ENCODE assay signal across 21 mouse cellular contexts in genomic region chr1:74697416-74697815, GRCm38 (mm10). TPM values are rescaled to one million over a fixed set of nuclear protein-coding genes. Genes with fewer than 3 reads are reported as not detected.
A peak's percentile ranks its signal among the peaks of the same experiment; 100 is the strongest.
DNase-seq lines count a peak whose midpoint lies in the region; ATAC-seq and TF ChIP-seq lines count a peak whose summit lies in the region.
"Had no signal": no experiment of that assay in that cellular context is flagged by ENCODE, and none has a peak within 500 bp of the region (broad histone marks: within the 10 kb centered on the region; RNA-seq: fewer than 3 reads in every experiment).

No protein-coding gene starts in this region.

- no peaks in the 10 kb centered on the region for H3K4me1 ChIP-seq in kidney, embryonic 16.5 days (ENCODE audit: insufficient read depth, low read length)
- H3K4me1 ChIP-seq in lung, embryonic 16.5 days (replicated peaks; ENCODE audit: control insufficient read depth, insufficient read depth, low read length) = no peaks in the 10 kb centered on the region
- H3K4me1 ChIP-seq in small intestine, adult 2 months (ENCODE audit: control insufficient read depth, insufficient read depth, insufficient read length, low read length) = peaks cover 21% of the 10 kb centered on the region
- H3K4me1 ChIP-seq: forebrain, embryonic 12.5 days; hindbrain, embryonic 10.5 days; limb, embryonic 12.5 days had no signal

- peak; percentile 83 to 91 for DNase-seq in kidney, adult 8-10 months
- peak; percentile 81 to 94 for DNase-seq in kidney, postnatal 36 days
- no peak for DNase-seq in layer of hippocampus, adult 11-12 months (ENCODE audit: low spot score)
- DNase-seq in retina, postnatal 1 day = no peak
- DNase-seq: cerebellum, adult 9-10 months; gastrocnemius, postnatal 10 days; liver, embryonic 13.5 days; midbrain, embryonic 14.5 days; spleen, adult 18-20 months; thymus, adult 18-20 months; thymus, postnatal 4 days had no signal

- 0 out of 2 replicates have a peak, but pooled peaks have one; percentile 34 for TF ChIP-seq POLR2A in small intestine, adult 2 months (IDR thresholded peaks at IDR 0.05; ENCODE audit: low read depth, low read length)

- ATAC-seq in kidney, embryonic 16.5 days (ENCODE audit: low FRiP score, low TSS enrichment) = no peak
- peak; percentile 49; the same call in 1 of the 2 replicates for ATAC-seq in lung, embryonic 16.5 days (ENCODE audit: low read depth)
- ATAC-seq: hindbrain, postnatal 0 days had no signal

- no peaks in the 10 kb centered on the region for H3K27me3 ChIP-seq in kidney, embryonic 16.5 days (ENCODE audit: insufficient read depth, low read length)
- no peaks in the 10 kb centered on the region for H3K27me3 ChIP-seq in lung, embryonic 16.5 days (ENCODE audit: control insufficient read depth, insufficient read depth, low read depth, low read length)
- H3K27me3 ChIP-seq in small intestine, adult 2 months (ENCODE audit: control insufficient read depth, insufficient read depth, low read length) = no peaks in the 10 kb centered on the region
- H3K27me3 ChIP-seq: forebrain, embryonic 12.5 days; limb, embryonic 12.5 days; liver, embryonic 13.5 days had no signal

- TF ChIP-seq CTCF in small intestine, adult 2 months (IDR thresholded peaks at IDR 0.05; ENCODE audit: extremely low read depth, insufficient read length, insufficient replicate concordance, low read depth, low read length) = no peak

- H3K9me3 ChIP-seq in kidney, embryonic 16.5 days (ENCODE audit: low read length) = no peaks in the 10 kb centered on the region
- H3K9me3 ChIP-seq in lung, embryonic 16.5 days (ENCODE audit: control insufficient read depth, low read length) = no peaks in the 10 kb centered on the region
- H3K9me3 ChIP-seq: forebrain, embryonic 12.5 days; hindbrain, embryonic 10.5 days; limb, embryonic 12.5 days; liver, embryonic 13.5 days had no signal

- H3K4me2 ChIP-seq in kidney, embryonic 16.5 days (replicated peaks; ENCODE audit: low read depth, low read length) = no peak overlapping the region
- H3K4me2 ChIP-seq in lung, embryonic 16.5 days (ENCODE audit: low read depth, low read length) = no peak overlapping the region
- H3K4me2 ChIP-seq: forebrain, embryonic 12.5 days; limb, embryonic 12.5 days; liver, embryonic 13.5 days had no signal

- H3K9ac ChIP-seq in kidney, embryonic 16.5 days (replicated peaks; ENCODE audit: low read length) = no peak overlapping the region
- H3K9ac ChIP-seq in lung, embryonic 16.5 days (ENCODE audit: low read length) = no peak overlapping the region
- H3K9ac ChIP-seq: forebrain, embryonic 12.5 days; limb, embryonic 12.5 days; liver, embryonic 13.5 days had no signal

- no peak overlapping the region for H3K4me3 ChIP-seq in kidney, embryonic 16.5 days (ENCODE audit: low read length)
- no peak overlapping the region for H3K4me3 ChIP-seq in lung, embryonic 16.5 days (ENCODE audit: low read length)
- H3K4me3 ChIP-seq in small intestine, adult 2 months (ENCODE audit: low read depth, low read length) = no peak overlapping the region
- H3K4me3 ChIP-seq: forebrain, embryonic 12.5 days; hindbrain, embryonic 10.5 days; limb, embryonic 12.5 days; liver, embryonic 13.5 days; myocyte had no signal

- WGBS in kidney, embryonic 16.5 days = 92% methylated on average over 6 of the region's 6 CpGs
- WGBS in lung, embryonic 16.5 days = 65% methylated on average over 6 of the region's 6 CpGs
- 58% methylated on average over 6 of the region's 6 CpGs for WGBS in small intestine, adult 2 months

- H3K36me3 ChIP-seq in kidney, embryonic 16.5 days (ENCODE audit: insufficient read depth, low read length) = peaks cover 58% of the 10 kb centered on the region
- H3K36me3 ChIP-seq in lung, embryonic 16.5 days (ENCODE audit: control insufficient read depth, insufficient read depth, low read length) = peaks cover 29% of the 10 kb centered on the region
- peaks cover 9% of the 10 kb centered on the region for H3K36me3 ChIP-seq in small intestine, adult 2 months (ENCODE audit: control insufficient read depth, insufficient read depth, low read length)

- H3K27ac ChIP-seq in kidney, embryonic 16.5 days (ENCODE audit: low read length) = no peak overlapping the region
- H3K27ac ChIP-seq in lung, embryonic 16.5 days (ENCODE audit: low read length) = no peak overlapping the region
- peak overlapping the region; percentile 96 for H3K27ac ChIP-seq in small intestine, adult 2 months (ENCODE audit: insufficient read depth, low read depth, low read length)
- H3K27ac ChIP-seq: forebrain, embryonic 12.5 days; hindbrain, embryonic 10.5 days; hindbrain, postnatal 0 days; limb, embryonic 12.5 days; liver, embryonic 13.5 days had no signal

RNA-seq across cellular contexts. Expression of gene Cyp27a1, which starts 16.0 kb away (rescaled TPM):
- 7.6 and 7.7 TPM in 2 replicates for polyA plus RNA-seq in kidney, embryonic 16.5 days (2015; fragmentation: Nextera tagmentation; extraction: Ambion mirVana)
- 2.6 and 4.4 TPM in 2 replicates for polyA plus RNA-seq in lung, embryonic 16.5 days (2015; fragmentation: Nextera tagmentation; extraction: Ambion mirVana)
- 5.6 and 36.2 TPM in 2 replicates for polyA plus RNA-seq in small intestine, adult 2 months (2012; rRNA removed)

RNA-seq across cellular contexts. Expression of gene Ttll4, which starts 35.9 kb away (rescaled TPM):
- polyA plus RNA-seq in kidney, embryonic 16.5 days (2015; fragmentation: Nextera tagmentation; extraction: Ambion mirVana) = 11.8 and 17.8 TPM in 2 replicates
- 15.8 and 16.5 TPM in 2 replicates for polyA plus RNA-seq in lung, embryonic 16.5 days (2015; fragmentation: Nextera tagmentation; extraction: Ambion mirVana)
- 5.7 and 8.4 TPM in 2 replicates for polyA plus RNA-seq in small intestine, adult 2 months (2012; rRNA removed)

RNA-seq across cellular contexts. Expression of gene Prkag3, which starts 51.6 kb away (rescaled TPM):
- 0.49 and 0.55 TPM in 2 replicates for polyA plus RNA-seq in kidney, embryonic 16.5 days (2015; fragmentation: Nextera tagmentation; extraction: Ambion mirVana)
- polyA plus RNA-seq in lung, embryonic 16.5 days (2015; fragmentation: Nextera tagmentation; extraction: Ambion mirVana) = 0.67 and 1.7 TPM in 2 replicates
- 1.5 TPM in 1 of 2 replicates, not detected in the other for polyA plus RNA-seq in small intestine, adult 2 months (2012; rRNA removed)
- polyA plus RNA-seq: embryonic facial prominence, embryonic 11.5 days; forebrain, embryonic 12.5 days; hindbrain, embryonic 10.5 days; hindbrain, postnatal 0 days; midbrain, embryonic 14.5 days; neural tube, embryonic 14.5 days had no signal

Comparison
In these comparisons a context has a peak if more than half of its experiments do, and no peak if none do; other contexts are left out.
1. DNase-seq: peak in kidney, adult 8-10 months (2 of 2) and kidney, postnatal 36 days (2 of 2); none in layer of hippocampus, adult 11-12 months (single experiment) and retina, postnatal 1 day (single experiment).